Mouse (Mus musculus) cerebellum, postnatal 10 days (tissue): ENCODE results near the gene Sv2b.
"Not testable (repeated sequence)": the region's sequence is repeated elsewhere in the genome, so short reads cannot be mapped to it uniquely, and the experiment has no call there.

Experiments
- DNase-seq, 2 experiments: peaks; one replicate each; pipeline ENCODE4 v3.0.0; 2021; ENCODE audit warnings: mixed read lengths in 2 of 2

Sv2b gene

DNA sequence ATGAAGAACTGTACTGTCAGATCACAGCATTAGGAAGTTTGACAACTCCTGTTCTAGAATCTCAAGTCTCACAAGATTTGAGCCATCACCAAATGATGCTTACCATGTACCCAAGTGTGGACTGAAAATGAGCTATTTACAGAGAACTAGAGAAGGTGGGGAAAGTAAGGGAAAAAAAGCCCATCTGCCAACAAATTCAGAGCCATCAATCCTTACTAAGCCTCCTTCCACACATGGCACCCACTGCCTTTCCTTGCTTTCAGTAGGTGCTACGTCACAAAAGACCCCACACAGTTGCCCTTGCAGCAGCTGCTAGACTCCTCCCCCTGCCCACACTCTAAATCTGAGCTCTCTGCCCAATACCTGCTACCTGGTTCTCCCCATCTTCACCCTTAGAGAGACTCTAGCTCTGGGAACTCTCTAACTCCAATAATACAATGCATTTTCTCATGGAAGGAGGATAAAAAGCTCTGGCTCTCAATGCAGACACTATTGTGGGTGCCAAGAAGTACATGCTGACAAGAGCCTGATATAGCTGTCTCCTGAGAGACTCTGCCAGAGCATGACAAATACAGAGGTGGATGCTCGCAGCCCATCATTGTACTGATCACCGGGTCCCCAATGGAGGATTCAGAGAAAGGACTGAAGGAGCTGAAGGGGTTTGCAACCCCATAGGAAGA lies 101.0 kb downstream of the Sv2b start:
- no peak for DNase-seq

DNA sequence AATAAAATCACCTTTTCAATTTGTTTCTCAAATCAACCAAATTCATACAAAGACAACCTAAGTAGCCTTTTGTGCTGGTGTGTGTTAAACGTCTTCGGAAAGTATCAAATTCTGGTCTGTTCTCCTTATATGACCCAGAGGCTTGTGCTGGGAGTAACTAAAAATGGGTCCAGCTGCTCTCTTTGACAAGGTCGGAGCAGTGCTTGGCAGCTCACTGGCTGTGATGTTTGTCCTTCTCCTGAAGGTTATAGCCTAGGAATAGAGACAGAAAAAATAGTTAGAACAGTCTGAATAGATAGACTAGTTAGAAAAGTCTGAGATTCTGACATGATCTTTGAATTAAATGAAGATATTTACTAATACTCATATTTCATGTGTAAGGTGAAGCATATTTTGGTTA lies 102.4 kb downstream of the Sv2b start:
- no peak for DNase-seq

DNA sequence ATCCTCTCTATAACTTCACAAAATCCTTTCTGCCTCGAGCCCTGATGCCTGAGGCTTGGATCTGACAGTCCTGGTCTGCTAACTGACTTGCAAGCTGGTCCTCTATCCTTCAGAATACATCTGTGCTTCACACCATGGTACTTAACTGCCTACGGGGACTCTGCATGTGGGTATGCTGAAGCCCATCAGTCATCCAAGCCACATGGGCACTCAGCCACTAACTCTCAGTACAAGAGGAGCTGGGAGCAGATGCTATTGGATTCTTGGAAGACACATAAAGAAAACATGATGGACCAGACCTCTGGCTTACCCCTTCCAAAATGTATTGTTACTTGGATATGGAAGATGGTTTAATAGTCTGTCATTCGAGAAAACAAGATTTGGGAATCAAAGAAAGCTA lies 103.7 kb downstream of the Sv2b start:
- peak; percentile 54 to 74 for DNase-seq

DNA sequence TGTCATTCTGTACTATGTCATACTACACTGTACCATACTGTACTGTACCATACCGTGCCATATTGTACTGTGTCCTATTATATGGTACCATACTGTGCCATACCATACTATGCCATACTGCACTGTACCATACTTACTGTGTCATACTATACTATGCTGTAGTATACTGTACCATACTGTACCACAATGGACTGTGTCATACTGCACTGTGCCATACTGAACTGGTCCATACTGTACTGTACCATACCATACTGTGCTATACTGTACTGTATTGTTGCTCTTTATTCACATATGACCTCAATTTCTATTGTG lies 114.2 kb downstream of the Sv2b start:
- not testable (repeated sequence) for DNase-seq

DNA sequence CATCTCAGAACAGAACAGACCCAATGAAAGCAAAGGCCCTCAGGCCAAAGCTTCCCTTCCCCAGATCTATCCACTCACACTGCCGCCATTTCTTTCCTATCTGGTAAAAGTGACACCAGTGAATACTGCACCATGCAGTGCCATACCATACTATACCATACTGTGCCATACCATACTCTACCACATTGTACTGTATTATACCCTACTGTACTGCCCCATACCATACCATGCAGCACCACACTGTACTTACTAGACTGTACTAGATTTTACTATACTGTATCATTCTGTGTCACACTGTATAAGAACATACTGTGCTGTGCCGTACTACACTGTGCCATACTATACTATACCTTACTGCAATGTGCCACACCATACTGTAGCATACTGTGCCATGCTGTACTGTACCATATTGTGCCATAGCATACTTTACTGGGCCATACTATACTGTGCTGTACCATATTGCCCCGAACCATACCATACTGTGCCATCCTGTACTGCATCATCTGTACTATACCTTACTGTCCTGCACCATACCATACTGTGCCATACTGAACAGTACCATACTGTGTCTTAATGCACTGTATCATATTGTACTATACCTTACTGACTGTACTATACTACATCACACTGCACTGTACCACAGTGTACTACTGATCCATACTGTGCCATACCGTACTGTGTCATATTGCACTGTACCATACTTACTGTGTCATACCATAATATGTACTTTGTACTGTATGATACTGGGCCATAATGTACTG lies 114.7 kb downstream of the Sv2b start:
- DNase-seq, result no peak

DNA sequence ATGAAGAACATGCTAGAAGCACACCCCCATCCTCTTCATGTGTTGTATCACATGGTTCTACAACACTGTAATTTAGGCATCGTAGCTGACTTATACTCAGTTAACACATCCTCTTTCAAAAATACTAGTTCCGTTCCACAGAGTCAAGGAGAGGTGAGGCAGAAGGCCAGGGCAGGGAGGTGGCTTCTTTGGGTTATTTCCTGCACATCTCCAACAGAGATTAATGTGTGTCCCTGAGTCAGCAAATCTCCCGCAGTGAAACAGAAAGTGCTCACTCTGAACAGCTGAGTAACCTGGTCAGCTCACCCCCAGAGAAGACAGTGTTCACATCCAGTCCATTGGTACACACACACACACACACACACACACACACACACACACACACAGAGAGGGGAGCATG lies 118.9 kb downstream of the Sv2b start:
- no peak for DNase-seq

DNA sequence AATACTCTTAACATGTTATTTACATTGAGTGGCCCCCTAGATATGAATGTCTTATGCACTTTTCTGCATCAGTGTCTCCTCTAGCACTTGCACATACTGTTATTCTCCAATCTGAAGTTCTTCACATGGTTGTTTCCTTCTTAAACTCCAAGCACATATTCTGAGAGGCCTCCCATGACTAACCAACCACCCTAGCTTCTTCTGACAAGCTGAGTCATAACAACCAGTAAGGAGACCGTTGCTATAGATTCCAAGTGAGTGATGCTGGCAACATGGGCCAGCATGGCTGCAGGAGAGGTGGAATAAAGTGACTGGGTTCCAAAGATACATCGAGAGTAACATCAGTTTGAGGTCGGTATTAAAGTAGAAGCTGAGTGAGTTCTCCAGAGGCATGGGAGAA lies 134.0 kb downstream of the Sv2b start:
- DNase-seq, result no peak

DNA sequence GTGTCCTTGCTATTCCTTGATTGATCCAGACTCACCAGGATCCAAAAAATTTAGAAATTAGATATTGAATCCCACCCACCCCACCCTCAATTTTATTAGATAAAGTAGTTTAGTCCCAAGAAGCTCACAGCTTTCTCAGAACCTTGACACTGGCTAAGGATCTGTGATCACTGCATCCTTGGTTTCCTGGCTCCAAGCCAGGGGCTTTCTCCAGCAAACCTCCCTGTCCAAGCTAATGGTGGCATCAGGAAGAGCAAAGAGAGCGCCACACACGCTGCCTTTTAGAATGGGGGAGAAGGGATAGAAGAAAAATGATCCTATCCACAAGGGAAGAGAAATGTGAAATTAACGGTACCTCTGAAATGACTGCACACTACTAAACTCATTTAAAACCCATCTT lies 141.6 kb downstream of the Sv2b start:
- peak; percentile 69 to 71 for DNase-seq

DNA sequence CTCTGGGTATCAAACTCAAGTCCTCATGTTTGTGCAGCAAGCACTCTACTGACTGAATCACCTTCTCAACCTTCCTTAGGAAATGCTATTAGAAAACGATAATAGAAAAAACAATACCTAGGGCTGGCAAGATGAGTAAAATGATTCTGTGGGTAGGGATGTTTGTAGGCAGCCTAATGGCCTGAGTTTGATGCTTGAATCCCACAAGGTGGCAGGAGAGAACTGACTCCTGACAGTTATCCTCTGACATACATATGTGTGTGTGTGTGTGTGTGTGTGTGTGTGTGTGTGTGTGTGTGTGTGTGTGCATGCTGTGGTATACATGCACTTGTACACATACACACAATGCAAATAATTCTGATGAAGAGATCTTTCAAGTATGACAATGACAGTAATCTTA lies 161.9 kb downstream of the Sv2b start:
- DNase-seq, result peak; percentile 24 to 33

DNA sequence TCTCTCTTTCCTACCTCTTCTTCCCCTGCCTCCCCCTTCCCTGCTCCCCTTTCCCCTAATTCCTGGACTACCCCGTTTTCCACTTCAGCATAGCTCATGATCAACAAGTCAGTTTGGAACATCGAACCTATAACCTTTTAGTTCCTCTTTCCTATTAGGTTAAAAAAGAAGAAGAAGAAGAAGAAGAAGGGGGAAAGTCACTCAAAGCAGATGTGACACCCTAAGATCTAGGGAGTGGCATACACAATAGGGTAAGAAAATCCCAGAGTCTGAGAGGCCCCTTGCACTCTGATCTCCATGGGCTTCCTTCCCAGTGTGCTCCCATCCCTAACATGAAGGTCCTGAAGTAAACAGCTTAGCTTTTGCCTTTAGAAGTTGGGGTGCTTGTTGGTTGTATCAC lies 166.3 kb downstream of the Sv2b start:
- no peak for DNase-seq

DNA sequence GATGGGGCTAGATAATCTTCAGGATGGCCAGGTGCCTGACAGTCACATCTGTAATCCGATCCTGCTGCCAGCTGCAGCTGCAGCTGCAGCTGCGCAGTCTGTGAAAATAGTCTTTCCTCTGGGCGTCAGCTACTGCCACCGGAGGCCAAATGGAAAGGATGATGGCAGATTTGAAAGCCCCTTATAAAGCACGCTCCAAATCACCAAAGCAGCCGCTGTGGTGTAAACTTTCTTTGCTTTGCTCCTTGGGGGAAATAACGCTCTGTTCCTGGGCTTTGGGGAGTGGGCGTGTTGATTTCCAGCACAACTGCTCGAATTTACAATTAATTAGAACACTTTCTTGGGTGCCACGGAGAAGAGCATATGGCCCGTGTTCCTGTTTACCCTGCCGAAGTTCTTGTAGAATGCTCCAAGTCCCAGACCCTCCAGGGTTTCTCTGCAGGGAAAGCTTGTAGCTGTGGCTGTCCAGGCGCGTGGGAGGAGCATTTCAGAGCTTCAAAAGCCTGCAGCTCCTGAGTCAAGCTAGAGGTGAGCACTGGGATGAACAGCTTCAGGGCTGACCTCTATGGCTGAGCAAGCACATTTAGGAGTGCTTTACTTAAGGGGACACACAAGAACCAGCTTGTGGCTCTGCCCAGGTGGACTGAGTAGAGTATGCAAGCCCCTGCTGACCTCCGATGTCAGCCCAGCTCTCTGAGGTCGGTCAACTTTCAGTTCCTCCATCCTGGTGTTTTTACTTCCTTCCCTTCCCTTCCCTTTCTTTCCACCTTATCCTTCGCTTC lies 167.0 kb downstream of the Sv2b start:
- DNase-seq, result peak in 1 of 2 experiments; percentile 28

DNA sequence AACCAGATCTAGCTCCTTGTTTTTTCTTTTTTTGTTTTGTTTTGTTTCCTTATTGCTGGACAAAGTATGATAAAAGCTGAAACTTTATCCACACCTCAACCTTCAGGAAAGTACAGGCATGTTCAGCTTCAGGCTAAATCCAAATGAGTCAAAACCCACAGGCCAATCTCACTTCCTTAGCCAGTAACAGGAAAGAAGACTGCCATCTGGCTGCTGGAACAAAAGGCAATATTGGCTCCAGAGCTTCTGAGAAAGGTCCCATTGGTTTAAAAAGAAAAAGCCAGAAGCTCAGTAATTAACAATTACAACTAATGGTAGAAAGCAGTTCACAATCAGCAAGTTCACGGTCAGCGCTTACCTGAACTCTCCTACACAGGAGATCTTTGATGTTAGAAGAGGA lies 169.8 kb downstream of the Sv2b start:
- no peak for DNase-seq

DNA sequence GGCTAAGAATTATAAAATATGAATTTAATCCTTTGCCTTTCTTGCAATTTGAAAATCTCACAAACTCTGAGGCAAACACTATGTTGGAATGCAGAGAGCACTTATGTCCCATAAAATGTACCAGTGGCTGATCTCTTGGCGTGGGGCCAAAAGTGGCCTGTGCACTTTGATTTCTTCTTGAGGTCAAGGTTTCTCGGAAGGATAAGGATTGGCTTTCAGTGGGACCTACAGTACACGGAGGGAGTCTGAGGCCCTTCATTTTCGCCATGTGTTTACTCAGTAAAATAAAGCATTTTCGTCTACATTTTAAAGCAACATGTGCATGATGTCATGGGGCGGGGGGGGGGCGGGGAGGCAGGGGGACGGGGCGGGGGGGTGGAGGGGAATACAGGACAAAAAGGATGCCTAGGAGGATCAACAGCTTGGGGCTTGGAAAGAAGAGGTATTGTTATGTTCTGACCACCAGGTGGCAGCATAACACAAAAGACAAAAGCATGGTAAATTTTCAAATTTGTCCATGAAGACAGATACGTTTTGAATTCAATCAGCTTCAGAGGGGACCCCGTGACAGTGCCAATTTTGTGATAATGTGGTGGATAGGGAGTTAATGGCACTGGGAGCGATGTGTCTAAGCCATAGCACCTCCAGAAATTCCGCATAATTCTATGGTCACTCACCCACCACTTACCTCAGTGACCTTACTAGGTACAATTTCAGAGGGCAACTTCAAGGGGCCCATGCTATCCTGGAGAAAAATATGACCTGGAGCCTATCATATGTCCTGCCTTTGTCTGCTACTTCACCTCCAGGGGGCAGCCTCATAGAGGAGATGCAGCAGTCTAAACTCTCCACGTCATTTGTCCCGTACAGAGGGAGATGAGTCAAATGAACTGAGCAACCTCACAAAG lies 174.1 kb downstream of the Sv2b start:
- peak; percentile 80 to 82 for DNase-seq

DNA sequence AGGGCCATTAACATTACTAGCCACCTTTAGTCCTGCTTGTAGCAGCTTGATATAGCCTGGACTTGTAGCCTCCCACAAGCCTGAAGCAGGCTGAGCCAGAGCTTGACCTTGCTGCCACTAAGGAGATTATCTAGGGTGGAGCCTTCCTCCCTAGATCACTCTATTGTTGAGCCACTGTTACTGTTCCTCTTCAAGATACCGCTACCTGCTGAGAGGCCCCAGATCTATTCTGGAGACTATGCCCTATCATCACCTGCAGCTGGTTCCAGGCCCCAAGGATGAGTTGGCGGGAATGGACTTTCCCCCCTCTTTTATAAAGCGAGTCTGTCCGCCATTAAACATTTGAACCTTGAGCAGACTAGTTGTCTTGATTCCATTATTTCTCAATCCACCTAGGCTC lies 181.0 kb downstream of the Sv2b start:
- no peak for DNase-seq

DNA sequence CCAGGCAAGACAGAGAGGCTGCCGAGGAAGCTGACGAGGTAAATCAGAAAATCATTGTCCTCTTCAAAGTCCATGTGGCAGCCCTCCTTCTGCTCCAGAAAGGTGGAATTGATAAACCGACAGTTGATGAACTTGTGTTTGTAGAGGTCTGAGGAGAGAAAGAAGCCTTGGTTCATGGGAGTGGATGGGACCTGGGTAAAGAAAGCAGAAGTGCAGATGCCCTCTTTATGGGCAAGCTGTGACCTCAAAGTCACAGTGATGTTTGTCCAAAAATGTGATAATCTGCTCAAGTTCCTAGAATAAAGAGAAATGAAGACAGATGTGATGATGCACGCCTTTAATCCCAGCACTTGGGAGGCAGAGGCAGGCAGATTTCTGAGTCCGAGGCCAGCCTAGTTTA lies 185.0 kb downstream of the Sv2b start:
- DNase-seq, result no peak

DNA sequence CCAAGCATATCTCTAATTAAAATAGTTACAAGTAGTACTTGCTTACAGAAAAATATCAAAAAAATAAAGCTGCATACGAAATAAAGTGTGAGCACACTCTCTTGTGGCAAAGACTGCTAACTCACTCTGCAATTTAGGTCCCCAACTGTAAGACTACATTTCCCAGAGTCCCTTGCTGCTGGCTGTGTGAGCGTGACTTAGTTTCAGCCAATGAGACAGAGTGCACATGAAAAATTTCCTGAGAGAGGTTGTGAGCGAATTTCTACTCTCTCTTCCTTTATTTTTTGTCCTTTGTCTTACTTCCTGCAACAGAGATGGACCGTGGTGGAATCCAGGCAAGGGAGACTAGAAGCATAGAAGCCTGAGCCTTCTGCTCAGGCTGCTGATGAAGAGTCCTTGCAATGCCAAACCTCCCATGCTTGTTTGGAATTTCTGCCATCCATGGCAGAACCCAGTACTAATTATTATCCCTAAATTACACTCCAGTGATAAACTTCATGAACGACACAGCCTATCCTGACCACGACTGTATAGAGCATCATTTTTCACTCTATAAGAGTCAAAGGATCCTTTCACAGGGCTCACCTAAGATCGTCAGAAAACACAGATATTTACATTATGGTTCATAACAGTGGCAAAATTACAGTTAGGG lies 190.9 kb downstream of the Sv2b start:
- DNase-seq, result peak; percentile 32 to 37

DNA sequence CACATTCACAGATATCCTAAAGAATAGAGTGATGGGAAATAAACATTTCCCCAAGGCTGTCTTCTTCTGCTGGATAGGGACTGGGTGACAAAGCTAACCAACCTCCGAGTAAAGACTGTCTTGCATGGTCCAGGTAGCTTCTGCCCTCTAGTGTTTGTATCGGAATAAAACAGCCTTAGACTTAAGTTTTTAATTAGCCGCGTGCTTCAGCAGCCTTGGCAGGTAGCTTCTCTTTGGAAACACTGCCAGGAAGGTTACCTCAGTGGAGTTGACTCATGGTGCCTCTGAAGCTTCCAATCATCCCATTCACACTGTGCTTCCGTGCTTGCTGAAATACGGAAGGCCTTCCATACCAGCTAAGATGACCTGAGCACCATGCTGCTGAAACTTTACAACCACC lies 198.4 kb downstream of the Sv2b start:
- DNase-seq, result peak; percentile 72 to 84

DNA sequence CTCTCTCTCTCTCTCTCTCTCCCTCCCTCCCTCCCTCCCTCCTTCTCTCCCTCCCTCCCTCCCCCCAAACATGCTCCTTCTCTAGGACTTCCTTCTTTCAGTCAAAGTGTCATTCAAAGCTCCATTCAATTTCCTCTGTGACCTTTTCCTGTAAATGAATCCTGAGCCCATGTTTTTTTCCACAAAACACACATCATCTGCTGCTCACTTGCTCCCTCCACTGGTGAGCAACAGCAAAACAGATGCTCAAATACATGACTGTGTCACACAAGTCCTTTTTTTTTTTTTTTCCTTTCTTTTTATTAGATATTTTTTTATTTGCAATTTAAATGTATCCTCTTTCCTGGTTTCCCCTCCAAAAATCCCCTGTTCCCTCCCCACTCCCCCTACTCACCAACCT lies 201.6 kb downstream of the Sv2b start:
- peak; percentile 77 to 84 for DNase-seq

DNA sequence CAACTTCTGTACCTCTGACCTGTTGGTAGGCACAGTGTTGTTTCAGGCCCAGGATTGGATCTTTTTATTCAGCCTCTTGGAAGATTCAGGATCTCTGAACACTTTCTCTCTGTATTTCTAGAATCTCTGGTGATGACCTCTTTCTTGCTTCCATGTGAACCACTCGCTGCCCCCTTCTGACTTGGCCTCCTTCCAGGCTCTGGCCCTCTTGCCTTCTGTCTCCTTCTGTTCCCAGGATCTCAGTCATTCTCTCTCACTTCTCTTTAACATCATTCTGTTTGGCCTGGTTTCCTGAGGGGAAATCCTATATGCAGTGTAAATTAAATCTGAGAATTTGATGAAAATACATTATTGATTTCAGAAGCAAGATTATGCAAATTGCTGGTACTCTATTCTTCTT lies 205.2 kb downstream of the Sv2b start:
- peak; percentile 89 to 91 for DNase-seq

DNA sequence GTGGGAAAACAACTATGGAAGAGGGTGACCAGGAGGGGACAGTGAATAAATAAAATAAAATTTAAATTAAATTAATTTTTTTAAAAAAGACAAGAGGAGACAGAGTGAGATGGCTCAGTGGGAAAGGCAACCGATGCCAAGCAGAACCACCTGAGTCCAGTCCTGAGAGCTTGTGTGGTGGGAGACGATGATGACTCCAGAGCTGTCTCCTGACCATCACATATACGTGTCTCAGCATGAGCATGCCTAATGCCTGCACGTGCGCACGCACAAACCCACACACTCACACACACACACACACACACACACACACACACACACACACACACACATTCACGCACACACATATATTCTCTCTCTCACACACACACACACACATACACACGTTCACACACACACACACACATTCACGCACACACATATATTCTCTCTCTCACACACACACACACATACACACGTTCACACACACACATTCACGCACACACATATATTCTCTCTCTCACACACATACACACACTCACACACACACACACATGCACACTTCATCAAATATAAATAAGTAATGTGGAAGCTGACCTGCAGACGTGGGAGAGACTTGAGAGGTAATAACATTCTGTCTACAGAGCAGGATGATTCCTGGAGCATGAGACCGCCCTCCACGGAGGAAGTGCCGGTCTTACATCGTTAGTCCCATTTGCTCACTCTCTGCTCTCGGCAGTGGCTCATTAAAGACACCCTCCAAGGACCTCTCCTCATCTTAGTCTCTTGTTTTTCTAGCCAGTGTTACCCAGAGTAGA lies 206.3 kb downstream of the Sv2b start:
- peak; percentile 24 to 31 for DNase-seq

DNA sequence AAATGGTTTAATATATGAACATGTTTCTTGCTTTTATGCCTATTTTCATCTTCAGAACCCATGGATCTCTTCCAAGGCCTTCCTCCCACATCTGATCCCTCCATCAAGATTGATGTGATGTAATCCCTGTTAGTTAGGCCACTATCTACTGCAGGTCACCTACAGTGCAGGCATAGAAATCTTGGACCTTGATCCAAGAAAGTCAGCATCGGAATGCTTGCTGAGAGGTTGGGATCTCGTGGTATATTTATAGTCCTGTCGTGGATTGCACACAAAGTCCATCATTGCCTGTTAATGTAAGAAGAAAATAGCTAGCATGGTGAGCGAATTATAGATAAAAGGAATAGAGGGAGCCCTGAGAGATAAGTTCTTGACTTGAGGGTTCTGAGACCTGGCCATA lies 223.6 kb downstream of the Sv2b start:
- DNase-seq, result no peak

DNA sequence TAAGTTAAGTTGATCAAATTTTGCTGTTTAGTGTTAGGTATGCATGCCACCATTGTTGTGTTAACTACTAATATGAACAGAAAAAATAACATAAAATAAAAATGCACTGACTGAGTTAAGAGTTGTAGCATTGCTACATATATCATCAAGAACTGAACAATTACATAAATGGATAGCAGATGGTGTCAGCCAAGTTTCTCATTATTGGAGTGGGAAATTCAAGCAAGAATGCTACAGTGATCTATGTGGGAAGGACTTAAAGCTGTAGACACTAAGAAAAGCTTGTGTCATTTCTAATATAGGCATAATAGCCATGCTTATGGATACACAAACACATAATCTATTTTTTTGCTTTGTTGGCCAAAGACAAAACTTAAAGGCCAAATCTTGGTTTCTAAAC lies 228.9 kb downstream of the Sv2b start:
- no peak for DNase-seq
